Mouse (Mus musculus) layer of hippocampus, postnatal 36 days (tissue): Measurements from ENCODE around the gene Tfap4. TPM values are rescaled to one million over a fixed set of nuclear protein-coding genes. Genes with fewer than 3 reads are reported as not detected.
"Not testable (repeated sequence)": the region's sequence is repeated elsewhere in the genome, so short reads cannot be mapped to it uniquely, and the experiment has no call there.

Experiments
- DNase-seq, 2 experiments: peaks; one replicate each; pipeline ENCODE4 v3.0.0; 2022
- total RNA-seq, 2 experiments: library from RNA; stranded (reverse); gene quantifications; 2 replicates each; pipeline ENCODE4 v1.2.3; 2021

Gene Tfap4
- total RNA-seq, 2 experiments from 2014 or later = 4.3 to 4.7 TPM

DNA sequence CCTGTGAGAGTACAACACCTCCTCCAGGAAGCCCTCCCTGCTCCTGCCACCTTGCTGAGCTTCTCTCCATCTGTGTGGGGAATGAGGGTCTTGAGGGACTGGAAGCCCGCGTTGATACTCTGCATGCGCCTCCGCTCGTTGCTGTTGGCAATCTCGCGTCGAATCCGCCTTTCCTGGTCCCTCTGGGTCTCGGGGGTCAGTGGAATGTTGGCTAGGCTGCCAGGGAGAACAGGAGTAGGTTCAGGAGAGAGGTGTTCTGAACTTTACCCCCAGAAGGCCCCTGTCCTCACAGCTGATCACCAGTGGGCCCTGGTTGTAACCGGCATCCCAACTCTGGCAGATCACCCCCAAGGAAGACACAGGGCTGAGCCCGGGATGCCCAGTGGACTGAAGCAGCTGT is 7.8 kb downstream of the Tfap4 start:
- no peak for DNase-seq

DNA sequence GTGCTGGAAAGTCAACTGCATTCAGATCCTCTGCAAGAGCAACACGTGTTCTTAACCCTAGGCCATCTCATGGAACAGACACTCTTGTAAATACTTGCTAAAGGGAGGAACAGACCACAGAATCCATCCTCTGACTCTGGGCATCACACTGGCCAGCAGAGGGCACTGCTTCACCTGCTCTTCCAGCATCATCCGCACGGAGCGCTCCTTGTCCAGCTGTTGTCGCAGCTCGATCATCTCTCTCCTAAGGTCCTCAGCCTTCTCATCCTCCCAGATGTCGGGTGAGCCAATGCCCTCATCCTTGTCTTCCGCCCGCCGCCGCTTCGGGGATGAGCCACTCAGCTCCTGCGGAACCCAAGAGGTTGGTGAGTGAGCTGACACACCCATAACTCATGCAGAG is 8.6 kb downstream of the Tfap4 start:
- peak; percentile 42 to 43 for DNase-seq

DNA sequence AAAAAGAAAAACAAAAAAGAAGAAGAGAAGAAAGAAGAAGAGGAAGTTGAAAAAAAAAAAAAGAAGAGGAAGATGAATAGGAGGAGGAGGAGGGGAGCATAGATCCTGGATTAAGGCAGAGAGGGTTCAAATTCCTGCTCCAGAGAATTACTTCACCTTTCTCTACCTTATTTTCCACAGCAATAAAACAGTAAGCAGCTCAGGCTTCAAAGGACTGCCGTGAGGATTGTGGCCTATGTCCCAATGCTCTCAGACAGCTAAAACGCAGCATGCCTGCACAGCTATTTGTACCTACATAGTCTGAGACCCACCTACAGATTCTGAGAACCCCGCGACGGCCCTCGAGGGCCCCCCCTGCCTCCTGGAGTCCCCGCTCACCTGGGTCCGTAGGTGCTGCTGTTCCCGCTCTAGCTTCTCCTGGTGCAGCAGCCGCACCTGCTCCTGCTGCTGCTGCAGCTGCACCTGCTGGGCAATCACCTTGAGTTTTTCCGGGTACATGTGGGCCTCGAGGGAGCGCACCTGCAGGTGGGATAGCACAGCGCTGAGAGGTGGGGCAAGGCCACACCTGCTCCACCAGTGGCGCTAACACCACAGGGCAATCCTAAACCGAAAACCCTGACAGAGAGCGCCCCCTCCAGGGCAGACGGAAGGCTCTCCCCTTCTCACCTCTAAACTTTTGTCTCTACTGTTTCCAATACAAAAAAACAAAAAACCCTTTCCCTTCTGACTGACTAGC is 10.5 kb downstream of the Tfap4 start:
- DNase-seq = no peak

DNA sequence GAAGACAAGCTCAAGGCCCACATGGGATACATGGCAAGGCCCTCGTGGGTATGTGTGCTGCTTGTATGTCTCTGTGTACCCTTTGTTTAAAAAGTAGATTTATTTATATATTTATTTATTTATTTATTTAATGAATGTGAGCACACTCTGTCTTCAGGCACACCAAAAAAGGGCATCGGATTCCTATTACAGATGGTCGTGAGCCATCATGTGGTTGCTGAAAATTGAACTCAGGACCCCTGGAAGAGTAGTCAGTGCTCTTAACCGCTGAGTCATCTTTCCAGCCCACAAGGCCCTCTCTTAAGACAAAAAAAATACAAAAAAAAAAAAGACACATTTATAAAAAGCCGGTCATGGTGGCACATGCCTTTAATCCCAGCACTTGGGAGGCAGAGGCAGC is 12.0 kb downstream of the Tfap4 start:
- DNase-seq = no peak

DNA sequence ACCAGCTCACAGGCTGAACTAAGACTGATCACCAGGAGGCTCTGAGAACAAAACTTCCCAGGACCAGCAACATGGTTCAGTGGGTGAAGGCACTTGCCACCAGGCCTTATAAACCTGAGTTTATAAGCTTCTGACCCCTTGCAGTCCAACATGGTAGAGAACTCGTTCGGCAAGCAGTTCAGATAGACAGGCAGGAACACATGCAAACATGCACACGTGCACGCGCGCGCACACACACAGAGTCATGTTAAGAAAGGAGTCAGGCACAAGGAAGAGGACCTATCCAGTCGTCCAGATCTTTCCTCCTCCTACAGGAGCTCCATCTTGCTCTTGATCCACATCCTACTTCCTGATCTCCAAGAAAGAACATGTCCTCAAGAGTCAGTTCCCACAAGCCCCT is 12.8 kb downstream of the Tfap4 start:
- DNase-seq = no peak

DNA sequence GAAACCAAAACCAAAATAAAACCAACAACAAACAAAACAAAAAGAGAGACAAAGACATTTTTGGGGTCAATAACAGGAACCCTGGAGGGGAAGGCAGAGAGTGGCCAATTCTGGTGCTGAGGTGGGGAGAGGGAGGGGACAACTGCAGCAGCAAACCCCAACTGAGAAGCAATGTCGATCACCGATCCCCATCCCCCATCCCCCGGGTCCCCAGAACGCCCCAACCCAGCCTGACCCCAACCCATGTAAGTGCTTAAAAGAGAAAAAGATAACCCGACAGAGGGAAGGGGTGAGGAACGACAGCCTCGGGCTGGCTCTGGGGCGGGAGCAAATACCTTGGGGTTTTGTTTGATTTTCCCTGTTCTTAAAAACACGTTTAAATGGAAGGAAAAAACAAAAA is 14.8 kb downstream of the Tfap4 start:
- no peak for DNase-seq

DNA sequence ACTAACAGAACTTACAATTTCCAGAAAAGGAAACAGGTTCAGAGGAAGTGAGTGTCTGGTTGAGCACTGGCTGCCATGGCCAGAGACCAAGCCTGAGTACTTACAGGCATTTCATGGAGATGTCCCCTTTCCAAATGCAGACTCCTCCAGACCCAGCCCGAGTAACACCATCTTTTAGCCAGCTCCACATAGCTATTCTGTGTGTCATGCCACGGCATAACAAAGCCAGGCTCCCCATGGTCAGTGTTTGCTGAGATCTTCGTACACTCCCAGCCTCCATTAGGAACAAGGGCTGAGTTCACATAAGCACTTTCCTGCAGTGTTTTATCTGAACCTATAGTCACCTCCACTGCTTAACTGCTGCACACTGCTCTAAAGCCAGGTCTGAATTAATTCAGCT is 16.4 kb downstream of the Tfap4 start:
- DNase-seq = no peak

DNA sequence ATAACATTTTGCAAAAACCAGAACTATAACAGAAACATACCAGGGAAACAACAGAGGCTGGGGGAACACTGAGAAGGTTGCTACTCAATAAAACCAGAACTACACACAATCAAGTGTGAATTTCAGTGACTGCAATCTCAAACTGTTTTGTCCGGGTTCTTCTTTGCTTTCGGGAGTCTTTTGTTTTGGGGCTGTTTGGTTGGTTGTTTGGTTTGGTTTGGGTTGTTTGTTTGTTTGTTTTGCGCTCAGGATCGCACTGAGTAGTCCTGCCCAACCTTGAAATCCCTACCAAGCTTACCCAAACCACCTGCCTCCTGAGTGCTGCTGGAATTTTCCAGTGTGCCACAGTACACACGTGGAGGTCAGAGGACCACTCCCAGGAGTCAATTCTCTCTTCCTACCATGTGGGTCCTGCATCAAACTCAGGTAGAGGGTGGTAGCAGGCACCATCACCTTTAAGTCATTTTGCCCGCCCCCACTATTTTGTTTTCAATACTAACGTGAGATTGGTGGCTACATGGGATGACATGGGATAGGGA is 17.3 kb downstream of the Tfap4 start:
- no peak for DNase-seq

DNA sequence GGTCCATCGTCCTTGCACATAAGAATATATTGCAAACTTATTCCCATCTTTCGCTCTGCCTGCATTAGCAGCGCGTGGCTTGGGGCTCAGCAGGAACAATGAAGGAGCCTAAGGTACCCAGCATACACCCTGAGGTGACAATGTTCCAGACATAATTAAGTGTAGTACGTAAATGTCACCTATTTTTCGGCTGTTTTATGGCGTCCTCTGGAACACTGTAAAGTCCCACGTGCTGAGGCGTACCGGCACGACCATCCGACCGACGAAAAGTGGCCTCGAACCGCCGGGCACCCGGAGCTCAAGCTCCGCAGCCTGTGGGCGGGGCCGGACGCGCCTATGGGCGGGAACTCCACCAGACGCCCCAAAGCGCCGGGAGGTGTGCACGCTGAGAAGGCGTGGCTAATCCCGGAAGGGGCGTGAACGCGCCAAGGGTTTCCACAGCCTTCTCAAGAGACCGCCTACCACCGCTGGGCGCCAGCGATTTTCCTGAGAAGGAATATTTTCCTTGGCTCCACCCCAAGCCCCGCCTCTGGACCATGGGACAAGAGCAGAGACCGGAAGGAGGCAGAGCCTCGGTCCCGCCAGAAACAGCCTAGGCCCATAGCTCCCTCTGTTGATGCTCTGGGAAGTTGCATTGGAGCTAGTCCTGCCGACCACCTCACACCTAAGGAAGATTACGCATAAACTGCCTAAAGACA is 18.0 kb downstream of the Tfap4 start, which contains the start of gene Srl:
TSS of gene Srl (minus strand) at position 316 of the 698 bp plus-strand sequence.
- peak; percentile 99 to 100 for DNase-seq

DNA sequence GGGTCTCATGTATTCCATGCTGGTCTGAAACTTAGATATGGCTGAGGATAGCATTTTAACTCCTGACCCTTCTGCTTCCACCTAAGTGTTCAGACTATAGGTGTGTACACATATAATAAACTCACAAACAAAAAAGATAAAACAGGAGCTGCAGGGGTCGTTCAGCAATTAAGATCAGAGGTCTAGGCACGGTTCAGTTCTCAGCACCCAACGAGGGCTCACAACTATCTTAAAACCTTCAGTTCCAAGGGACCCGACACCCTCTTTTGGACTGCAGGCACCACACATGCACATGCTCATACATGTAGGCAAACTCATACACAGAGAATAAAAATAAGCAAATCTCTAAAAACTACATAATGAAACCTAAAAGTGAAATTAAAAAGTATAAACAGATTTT is 18.6 kb downstream of the Tfap4 start:
- no peak for DNase-seq

DNA sequence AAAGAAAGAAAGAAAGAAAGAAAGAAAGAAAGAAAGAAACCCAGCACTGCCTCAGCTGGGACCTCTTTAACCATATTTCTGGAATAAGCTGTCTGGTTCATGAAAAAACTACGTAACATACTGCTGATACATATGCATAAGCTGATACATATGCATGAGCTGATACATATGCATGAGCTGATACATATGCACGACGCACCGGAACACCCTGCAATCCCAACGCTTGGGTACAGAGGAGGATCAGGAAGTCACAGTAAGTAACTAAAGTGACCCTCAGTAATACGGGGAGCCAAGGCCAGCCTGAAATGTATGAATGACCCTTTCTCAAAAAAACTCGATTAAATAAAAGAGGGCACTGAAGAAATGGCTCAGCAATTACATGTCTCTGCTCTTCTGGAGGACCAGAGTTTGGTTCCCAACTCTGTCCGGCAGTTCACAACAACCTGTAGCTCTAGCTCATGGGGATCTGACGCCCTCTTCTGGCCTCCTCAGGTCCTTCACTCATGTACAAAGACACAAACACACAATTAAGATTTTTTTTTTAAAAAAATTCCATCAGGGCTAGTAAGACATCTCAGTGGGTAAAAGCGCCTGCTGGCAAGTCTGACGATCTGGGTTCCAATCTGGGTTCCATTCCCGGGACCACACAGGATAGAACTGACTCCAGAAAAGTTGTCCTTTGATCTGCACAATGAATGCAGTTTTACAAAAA is 19.4 kb downstream of the Tfap4 start:
- no peak for DNase-seq

DNA sequence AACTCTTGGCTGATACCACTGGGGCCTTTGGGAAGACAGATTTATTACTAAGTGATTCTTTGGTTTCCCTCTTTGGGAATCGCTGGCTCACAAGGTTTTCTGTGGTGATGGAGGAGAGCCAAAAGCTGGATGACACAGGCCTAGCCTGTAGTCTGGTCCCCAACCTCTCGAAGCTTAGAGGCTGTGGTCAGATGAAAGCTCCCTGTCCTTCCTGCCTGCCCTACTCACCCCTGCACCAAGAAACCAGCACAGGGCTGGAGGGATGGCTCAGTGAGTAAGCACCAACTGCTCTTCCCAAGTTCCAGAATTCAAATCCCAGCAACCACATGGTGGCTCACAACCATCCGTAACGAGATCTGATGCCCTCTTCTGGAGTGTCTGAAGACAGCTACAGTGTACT is 20.1 kb downstream of the Tfap4 start:
- no peak for DNase-seq

DNA sequence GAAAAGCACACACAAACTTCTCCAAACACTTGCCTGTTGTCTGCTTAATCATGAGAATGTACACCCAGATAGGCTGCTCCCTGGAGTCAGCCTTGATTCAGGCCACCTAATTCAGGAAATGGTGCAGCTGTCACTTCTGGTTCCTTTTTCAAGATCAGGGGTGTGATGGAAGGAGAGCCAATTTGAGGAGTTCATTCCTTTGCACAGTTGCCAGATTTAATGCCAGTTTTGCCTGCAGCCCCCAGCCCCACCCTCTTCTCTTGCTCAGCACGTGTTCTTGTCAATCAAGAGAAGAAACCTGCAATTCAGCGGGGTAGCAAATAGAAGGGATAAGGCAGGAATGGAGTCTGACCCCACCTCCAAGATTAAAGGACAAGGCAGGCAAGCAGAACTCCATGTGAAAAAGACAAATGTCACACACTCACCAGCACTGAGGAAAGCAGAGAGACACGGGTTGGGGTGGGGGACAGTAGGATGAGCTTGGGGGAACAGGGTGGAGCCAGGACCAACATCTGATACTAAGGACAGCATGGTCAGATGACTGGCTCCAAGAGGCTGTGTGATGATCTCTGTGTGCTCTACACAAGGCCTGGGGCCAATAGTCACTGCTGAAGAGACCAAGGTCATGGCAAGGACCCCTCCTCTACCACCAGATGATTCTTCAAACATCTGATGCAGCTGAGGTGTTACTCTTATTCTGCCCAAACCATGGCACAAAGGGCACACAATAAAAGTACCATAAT is 21.9 kb downstream of the Tfap4 start:
- DNase-seq = no peak

DNA sequence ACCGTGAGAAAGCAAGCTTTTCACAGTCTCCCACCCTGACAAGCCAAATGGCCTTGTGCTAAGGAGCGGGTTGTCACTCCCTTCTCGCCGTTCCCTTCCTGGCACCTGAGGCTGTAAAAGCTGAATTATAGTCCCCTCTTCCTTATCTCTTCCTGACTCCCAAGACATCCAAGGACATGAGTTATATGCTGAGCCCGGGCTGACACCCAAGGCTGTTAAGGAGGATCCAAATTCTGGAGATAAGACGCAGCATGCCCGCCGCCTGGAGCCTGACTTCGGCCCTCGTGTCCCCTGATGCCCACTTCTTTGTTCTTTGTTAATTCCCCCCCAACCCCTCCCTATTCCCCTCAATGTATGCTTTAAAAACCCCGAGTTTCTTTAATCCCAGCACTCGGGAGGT is 32.3 kb downstream of the Tfap4 start:
- DNase-seq = not testable (repeated sequence)

DNA sequence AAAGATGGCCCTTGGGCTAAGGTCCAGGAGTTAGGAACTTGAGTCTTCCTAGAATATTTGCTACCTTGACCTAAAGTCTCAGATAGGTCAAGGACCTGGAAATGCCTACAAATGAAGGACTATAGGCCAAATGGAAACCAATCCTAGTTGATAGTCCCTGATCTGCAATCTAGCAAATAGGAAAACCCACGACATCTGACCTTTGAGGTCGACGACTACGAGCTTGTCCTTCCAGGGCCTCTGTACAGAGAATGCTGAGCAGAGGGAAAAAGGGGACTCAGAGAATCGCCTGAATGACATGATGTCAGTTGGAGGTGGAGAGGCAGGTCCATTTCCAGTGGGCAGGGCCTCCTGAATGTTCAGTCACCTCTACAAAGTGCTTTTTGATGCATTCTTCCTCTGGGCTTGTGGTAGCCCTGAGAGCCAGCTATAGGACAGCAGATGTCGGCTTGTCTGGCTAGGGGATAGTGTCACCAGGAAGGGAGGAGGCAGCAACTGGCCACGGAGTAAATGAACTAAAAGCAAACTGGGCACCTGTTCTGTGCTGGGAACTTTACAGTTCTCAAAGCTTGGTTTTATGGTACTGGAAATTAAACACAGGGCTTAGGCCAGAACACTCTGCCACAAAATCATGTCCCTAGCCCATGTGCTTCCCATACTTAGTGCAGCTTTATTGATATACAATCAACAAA is 36.2 kb downstream of the Tfap4 start:
- DNase-seq = no peak

DNA sequence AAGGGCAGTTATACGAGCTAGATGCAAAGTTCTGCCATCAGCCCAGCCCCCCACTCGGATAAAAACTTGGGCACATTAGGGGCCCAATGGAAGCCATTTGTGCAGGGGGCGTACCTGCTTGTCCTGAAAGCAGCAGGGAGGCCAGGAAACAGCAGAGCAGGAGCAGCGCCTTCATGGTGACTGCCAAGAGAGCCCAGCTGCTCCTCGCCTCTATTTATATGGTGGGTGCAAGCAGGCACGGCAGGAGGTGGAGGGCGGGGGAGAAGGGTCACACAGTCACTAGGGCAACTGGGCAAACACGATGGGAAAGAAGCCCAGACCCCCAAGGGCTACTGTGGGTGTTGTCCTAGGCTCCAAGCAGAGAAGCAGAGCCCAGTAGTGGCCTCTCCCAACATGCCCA is 36.8 kb downstream of the Tfap4 start:
- DNase-seq = no peak

DNA sequence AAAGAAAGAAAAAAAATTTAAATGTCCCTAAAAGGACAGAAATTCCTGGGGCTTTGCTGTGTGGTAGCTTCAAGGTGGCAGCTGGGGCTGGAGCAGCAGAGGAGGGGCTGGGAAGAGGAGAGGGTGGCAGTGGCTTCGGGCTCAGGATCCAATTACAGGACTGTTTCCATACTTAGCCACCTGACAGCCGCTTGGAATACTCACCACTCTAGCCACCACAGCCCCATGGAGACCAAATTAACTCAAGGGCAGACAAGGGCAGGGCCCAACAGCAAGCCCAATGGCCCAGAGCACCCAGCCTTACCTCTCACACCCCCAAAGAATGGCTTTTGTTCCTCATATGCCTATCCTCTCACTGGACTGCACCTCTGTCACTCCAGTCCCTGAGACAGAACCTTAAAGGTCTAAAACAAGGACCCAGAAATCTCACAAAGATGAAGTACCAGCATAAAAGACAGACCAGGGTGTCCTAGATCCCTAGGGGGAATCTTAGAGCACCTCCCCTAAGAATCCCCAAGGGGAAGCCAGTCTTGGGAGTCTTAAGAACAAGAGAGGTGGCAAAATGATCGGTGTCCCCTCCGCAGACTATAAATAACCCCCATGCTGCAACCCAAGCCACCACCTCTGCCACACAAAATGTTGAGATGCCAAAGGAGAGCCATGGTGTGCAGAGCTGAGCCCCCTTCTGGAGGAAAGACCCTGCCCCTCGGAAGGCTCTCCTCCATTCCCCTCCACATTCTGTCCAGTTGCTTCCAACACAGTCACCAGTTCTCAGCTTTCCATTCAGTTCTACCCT is 37.7 kb downstream of the Tfap4 start:
- DNase-seq = no peak

DNA sequence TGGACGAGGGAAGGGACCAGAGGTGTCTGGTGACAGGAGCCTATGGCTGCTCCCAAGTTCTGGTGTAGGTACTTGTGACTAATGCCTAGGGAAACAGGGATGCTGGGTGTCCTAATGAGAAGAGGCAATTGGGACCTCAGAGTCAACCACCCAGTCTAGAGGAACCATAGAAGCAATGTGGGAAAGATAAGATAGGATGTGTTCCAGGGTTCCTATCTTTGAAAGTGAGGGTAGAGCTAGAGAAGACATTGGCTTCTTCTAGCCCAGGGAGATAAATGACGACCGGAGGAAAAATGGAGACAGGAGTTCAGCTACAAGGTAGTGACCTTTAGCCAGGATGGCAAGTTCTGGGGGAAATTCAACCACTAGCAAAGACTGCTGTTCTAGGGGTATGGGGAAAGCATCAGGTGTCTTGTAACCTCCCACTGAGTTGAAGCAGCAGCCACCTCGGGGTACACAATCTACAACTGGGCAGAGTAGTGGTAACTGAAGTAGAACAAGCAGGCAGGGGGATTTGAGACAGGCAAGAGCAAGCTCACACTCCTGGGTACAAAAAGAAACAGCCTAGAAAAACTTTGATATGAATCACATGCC is 38.5 kb downstream of the Tfap4 start:
- no peak for DNase-seq

DNA sequence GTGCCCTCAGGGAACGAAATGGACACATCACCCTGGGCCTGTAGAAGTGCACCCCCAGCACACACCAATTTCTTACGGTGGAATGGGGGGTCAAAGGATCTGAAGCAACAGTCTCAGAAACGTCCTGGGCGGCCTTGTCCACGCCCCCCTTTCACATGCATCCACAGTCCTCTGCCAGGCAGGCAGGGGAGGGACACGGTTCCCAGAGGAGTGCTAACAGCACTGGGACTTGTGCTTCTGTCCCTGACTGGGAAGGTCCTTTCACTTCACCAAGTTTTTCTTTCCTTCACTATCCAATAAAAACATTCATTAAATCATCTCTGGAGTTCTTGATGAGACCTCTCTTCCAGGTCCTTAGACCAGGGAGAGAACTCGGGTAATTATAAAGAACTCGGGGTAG is 39.0 kb downstream of the Tfap4 start:
- DNase-seq = no peak

DNA sequence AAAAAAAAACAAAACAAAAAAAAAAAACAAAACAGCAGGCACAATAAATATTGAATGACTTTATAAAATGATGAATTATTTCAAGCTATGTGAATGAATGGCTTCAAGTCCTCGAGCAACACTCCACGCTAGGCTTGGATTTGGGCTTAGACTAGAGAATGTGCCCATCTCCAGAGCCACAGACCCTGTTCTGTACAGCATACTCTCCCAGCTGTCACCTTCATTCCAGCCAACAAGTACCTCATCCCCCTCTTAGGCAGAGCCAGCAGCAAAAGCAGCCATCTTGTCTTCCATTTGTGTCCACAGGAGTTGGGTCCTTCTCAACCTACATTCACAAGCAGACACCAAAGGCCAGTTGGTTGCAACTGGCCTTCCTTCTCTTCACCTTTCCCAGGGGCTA is 39.8 kb downstream of the Tfap4 start:
- no peak for DNase-seq

DNA sequence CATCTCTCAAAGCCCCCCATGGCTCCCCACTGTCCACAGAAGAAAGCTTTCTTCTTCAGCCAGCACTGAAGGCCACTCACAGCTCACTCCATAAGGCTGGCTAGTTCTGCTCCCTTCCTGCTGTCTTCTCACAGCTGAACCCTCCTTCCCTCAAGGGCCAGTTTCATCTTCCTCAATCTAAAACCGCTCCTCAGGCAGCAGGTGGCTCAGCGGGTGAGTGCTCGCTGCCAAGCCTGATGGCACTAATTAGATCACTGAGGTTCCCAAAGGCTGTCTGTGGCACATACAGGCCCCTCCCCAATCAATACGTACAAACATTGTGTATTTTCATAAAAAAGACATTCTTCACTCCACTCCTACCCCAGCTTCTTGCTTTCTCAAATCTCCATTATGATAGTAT is 40.5 kb downstream of the Tfap4 start:
- no peak for DNase-seq
